In the genomic region with DNA sequence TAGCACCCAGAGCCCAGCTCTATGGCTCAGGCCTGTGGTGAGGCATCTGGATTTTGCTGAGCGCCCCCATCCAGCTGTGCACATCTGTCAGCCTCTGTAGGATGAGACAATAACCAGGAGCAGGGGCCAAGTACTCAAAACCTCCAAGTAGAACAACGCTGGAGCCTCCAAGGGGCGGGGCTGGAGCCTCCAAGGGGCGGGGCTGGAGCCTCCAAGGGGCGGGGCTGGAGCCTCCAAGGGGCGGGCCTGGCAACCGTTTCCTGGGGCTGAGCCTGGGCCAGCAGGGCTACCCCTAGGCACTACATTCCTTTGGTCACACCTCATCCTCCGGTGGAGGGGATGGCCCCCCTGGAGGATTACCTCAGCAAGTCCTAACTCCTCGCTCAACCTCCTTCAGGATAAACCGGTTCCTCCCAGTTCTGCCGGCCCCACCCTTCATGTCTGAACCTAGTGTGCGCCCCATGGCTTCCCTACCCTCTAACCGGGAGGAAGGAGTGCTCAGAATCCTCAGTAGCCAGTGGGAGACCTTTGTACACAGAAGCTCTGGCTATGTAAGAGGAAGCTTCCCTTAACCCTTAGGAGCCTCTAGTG, we compare ENCODE assay signal across 9 mouse cellular contexts. TPM values are rescaled to one million over a fixed set of nuclear protein-coding genes. Genes with fewer than 3 reads are reported as not detected.
A peak's percentile ranks its signal among the peaks of the same experiment; 100 is the strongest.
DNase-seq lines count a peak whose midpoint lies in the region; ATAC-seq and TF ChIP-seq lines count a peak whose summit lies in the region.
"Had no signal": no experiment of that assay in that cellular context is flagged by ENCODE, and none has a peak within 500 bp of the region (broad histone marks: within the 10 kb centered on the region; RNA-seq: fewer than 3 reads in every experiment).

No protein-coding gene starts in this region.

- H3K27me3 ChIP-seq in E14TG2a.4 (ENCODE audit: insufficient read depth, low read length), result peaks cover 45% of the 10 kb centered on the region
- H3K27me3 ChIP-seq in liver, embryonic 15.5 days, result peaks cover 3% of the 10 kb centered on the region; the same call in 1 of the 2 replicates

- H3K4me1 ChIP-seq in E14TG2a.4 (replicated peaks; ENCODE audit: low read depth, low read length), result peaks cover 86% of the 10 kb centered on the region
- peaks cover 46% of the 10 kb centered on the region for H3K4me1 ChIP-seq in liver, embryonic 15.5 days (replicated peaks)

- WGBS in liver, embryonic 15.5 days (ENCODE audit: insufficient replicate concordance), result 3% methylated on average over 13 of the region's 13 CpGs

- H3K4me3 ChIP-seq in E14TG2a.4 (replicated peaks; ENCODE audit: low read length), result peak overlapping the region; percentile 62
- peak overlapping the region; percentile 39 for H3K4me3 ChIP-seq in liver, embryonic 15.5 days (replicated peaks)
- H3K4me3 ChIP-seq: midbrain, embryonic 12.5 days had no signal

- DNase-seq in adrenal gland, postnatal 25 days, result peak; percentile 57
- DNase-seq in gastrocnemius, adult 8-10 months (ENCODE audit: low spot score in 2 of 2), result peak; percentile 56 to 59
- peak; percentile 81 for DNase-seq in induced T-regulatory cell, adult 2 months (ENCODE audit: low read depth)
- peak; percentile 62 to 75 for DNase-seq in spleen, postnatal 10 days (ENCODE audit: low spot score in 2 of 2)
- DNase-seq in MN1 (ENCODE audit: low spot score), result no peak
- DNase-seq in layer of hippocampus, postnatal 14 days (ENCODE audit: low spot score in 2 of 2), result no peak

- TF ChIP-seq CTCF in E14TG2a.4 (conservative IDR thresholded peaks at IDR 0.05; ENCODE audit: low read length), result no peak

- ATAC-seq in liver, embryonic 15.5 days (ENCODE audit: insufficient read depth), result peak; percentile 68

- H3K36me3 ChIP-seq in E14TG2a.4 (ENCODE audit: insufficient read depth, low read length), result no peaks in the 10 kb centered on the region
- H3K36me3 ChIP-seq in liver, embryonic 15.5 days (replicated peaks), result no peaks in the 10 kb centered on the region
- H3K36me3 ChIP-seq: midbrain, embryonic 12.5 days had no signal

- H3K4me2 ChIP-seq in liver, embryonic 15.5 days, result peak overlapping the region; percentile 63
- H3K4me2 ChIP-seq: midbrain, embryonic 12.5 days had no signal

- peak overlapping the region; percentile 10; the same call in 1 of the 2 replicates for H3K9ac ChIP-seq in liver, embryonic 15.5 days
- H3K9ac ChIP-seq: midbrain, embryonic 12.5 days had no signal

- H3K9me3 ChIP-seq in E14TG2a.4 (ENCODE audit: low read length), result no peaks in the 10 kb centered on the region
- no peaks in the 10 kb centered on the region for H3K9me3 ChIP-seq in liver, embryonic 15.5 days (replicated peaks)
- H3K9me3 ChIP-seq: midbrain, embryonic 12.5 days had no signal

- H3K27ac ChIP-seq in liver, embryonic 15.5 days (replicated peaks), result peak overlapping the region; percentile 60
- H3K27ac ChIP-seq: midbrain, embryonic 12.5 days had no signal

RNA-seq across cellular contexts. Expression of a gene that starts 30.0 kb away (rescaled TPM):
- total RNA-seq in adrenal gland, postnatal 25 days (2021), result 16.7 and 22.0 TPM in 2 replicates
- 1 to 10 TPM; 1.8 to 2.7 (median 2.1) TPM for total RNA-seq in gastrocnemius, adult 8-10 months (2022)
- polyA plus RNA-seq in liver, embryonic 15.5 days (2015; fragmentation: Nextera tagmentation; extraction: Ambion mirVana), result 1.4 and 2.0 TPM in 2 replicates
- 10 to 100 TPM; 18.9 to 19.8 TPM for total RNA-seq in layer of hippocampus, postnatal 14 days (2021)

RNA-seq across cellular contexts. Expression of a gene that starts 33.7 kb away (rescaled TPM):
- total RNA-seq in adrenal gland, postnatal 25 days (2021), result 42.4 and 43.3 TPM in 2 replicates
- 1 to 10 TPM; 4.3 to 7.7 (median 5.3) TPM for total RNA-seq in gastrocnemius, adult 8-10 months (2022)
- polyA plus RNA-seq in liver, embryonic 15.5 days (2015; fragmentation: Nextera tagmentation; extraction: Ambion mirVana), result 21.8 and 22.4 TPM in 2 replicates
- total RNA-seq in layer of hippocampus, postnatal 14 days (2021), result 1 to 10 TPM; 4.6 to 4.8 TPM

Comparison
In these comparisons a context has a peak if more than half of its experiments do, and no peak if none do; other contexts are left out.
1. DNase-seq: peak in adrenal gland, postnatal 25 days (single experiment), gastrocnemius, adult 8-10 months (2 of 2), induced T-regulatory cell, adult 2 months (single experiment) and spleen, postnatal 10 days (2 of 2); none in MN1 (single experiment) and layer of hippocampus, postnatal 14 days (0 of 2).